Mouse (Mus musculus) forebrain, embryonic 15.5 days (tissue): ENCODE measurements at regions not wholly inside any gene's neighbourhood (a gene's known extent, or its start where the extent isn't known, plus 50 kb on each side); places are given as distances from the start of the nearest gene placed in this dataset.
"Not testable (repeated sequence)": the region's sequence is repeated elsewhere in the genome, so short reads cannot be mapped to it uniquely, and the experiment has no call there.

ENCODE experiments used
- ATAC-seq: fragments of 200-750 bp; cut with Nextera tagmentation; replicated peaks from 2 replicates; pipeline ENCODE4 v1.8.0; 2017; ENCODE audit warnings: mild to moderate bottlenecking, moderate TSS enrichment, moderate library complexity
- H3K27ac ChIP-seq: fragments of 300-500 bp; sonication (generic); replicated peaks from 2 replicates; pipeline ENCODE4 v1.5.1; 2015; ENCODE audit warnings: mild to moderate bottlenecking, inconsistent platforms
- H3K27me3 ChIP-seq: fragments of 300-500 bp; sonication (generic); 2 replicates; pipeline ENCODE4 v1.6.1; 2015; ENCODE audit warnings: inconsistent platforms
- H3K36me3 ChIP-seq: fragments of 300-500 bp; sonication (generic); 2 replicates; pipeline ENCODE4 v1.6.1; 2015; ENCODE audit warnings: mild to moderate bottlenecking, inconsistent platforms
- H3K4me1 ChIP-seq: fragments of 300-500 bp; sonication (generic); 2 replicates; pipeline ENCODE4 v1.6.1; 2015; ENCODE audit warnings: inconsistent platforms
- H3K4me2 ChIP-seq: fragments of 300-500 bp; sonication (generic); replicated peaks from 2 replicates; pipeline ENCODE4 v1.6.1; 2015; ENCODE audit warnings: mild to moderate bottlenecking, inconsistent platforms
- H3K4me3 ChIP-seq: fragments of 300-500 bp; sonication (generic); 2 replicates; pipeline ENCODE4 v1.5.1; 2015; ENCODE audit warnings: mild to moderate bottlenecking, inconsistent platforms
- H3K9ac ChIP-seq: fragments of 300-500 bp; sonication (generic); replicated peaks from 2 replicates; pipeline ENCODE4 v1.6.1; 2015; ENCODE audit warnings: mild to moderate bottlenecking, inconsistent platforms
- H3K9me3 ChIP-seq: fragments of 300-500 bp; sonication (generic); 2 replicates; pipeline ENCODE4 v1.6.1; 2016; ENCODE audit warnings: inconsistent platforms
- WGBS: fragments of 180-500 bp; shearing (Covaris S2); methylation state at CpG from one replicate; pipeline ENCODE4 v1.1.7; 2015; ENCODE audit warnings: mixed read lengths; 5-methylcytosine and 5-hydroxymethylcytosine counted together

- not testable (repeated sequence) for ATAC-seq, H3K9ac ChIP-seq, H3K27me3 ChIP-seq, H3K36me3 ChIP-seq, H3K4me2 ChIP-seq, H3K4me1 ChIP-seq, H3K9me3 ChIP-seq, H3K27ac ChIP-seq, H3K4me3 ChIP-seq
- WGBS: 70% methylated on average over 1 of the region's 1 CpGs
Measured at GRCm38 (mm10) chr17:93067850-93068249, 131.0 kb upstream of the Adcyap1 start.

DNA sequence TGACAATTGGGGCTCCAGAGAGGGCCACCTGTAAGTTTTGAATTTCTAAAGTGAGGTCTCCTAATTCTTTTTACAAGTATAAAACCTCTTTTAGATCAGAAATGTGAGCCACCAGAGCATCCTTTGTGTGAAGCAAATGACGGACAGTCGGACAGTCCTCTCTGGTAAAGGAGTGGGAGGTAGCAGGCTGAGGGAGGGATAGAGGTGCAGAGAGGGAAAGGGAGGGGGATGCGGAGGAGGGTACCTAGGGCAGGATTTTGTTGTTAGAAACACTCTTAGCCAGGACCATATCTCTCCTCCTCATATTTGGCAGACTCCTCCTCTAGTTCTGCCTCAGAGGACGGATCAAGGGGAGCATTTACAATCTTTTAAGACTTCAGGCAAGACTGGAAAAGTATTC, 130.3 kb upstream of the Adcyap1 start:
- no peak overlapping the region for H3K4me2 ChIP-seq
- no peaks in the 10 kb centered on the region for H3K27me3 ChIP-seq
- no peak for ATAC-seq
- H3K9me3 ChIP-seq: no peaks in the 10 kb centered on the region
- 56% methylated on average over 4 of the region's 4 CpGs for whole genome bisulfite sequencing
- H3K36me3 ChIP-seq: no peaks in the 10 kb centered on the region
- no peak overlapping the region for H3K9ac ChIP-seq
- no peak overlapping the region for H3K4me3 ChIP-seq
- no peak overlapping the region for H3K27ac ChIP-seq
- H3K4me1 ChIP-seq: no peaks in the 10 kb centered on the region

GRCm38 (mm10) chr17:93084048-93084447, 114.8 kb upstream of the Adcyap1 start:
- H3K9me3 ChIP-seq: no peaks in the 10 kb centered on the region
- no peak overlapping the region for H3K9ac ChIP-seq
- H3K27me3 ChIP-seq: no peaks in the 10 kb centered on the region
- no peak for ATAC-seq
- H3K4me1 ChIP-seq: no peaks in the 10 kb centered on the region
- no peak overlapping the region for H3K27ac ChIP-seq
- H3K4me2 ChIP-seq: no peak overlapping the region
- WGBS: 57% methylated on average over 1 of the region's 1 CpGs
- no peak overlapping the region for H3K4me3 ChIP-seq
- H3K36me3 ChIP-seq: no peaks in the 10 kb centered on the region

GRCm38 (mm10) chr17:93104516-93104915, 94.3 kb upstream of the Adcyap1 start:
- Histone ChIP-seq H3K4me1 (no peaks in the 10 kb centered on the region), H3K9me3 (no peaks in the 10 kb centered on the region), H3K36me3 (no peaks in the 10 kb centered on the region), H3K4me2 (no peak overlapping the region), H3K27ac (no peak overlapping the region), H3K27me3 (no peaks in the 10 kb centered on the region), H3K9ac (no peak overlapping the region), H3K4me3 (no peak overlapping the region)
- peak; percentile 78 for ATAC-seq

DNA sequence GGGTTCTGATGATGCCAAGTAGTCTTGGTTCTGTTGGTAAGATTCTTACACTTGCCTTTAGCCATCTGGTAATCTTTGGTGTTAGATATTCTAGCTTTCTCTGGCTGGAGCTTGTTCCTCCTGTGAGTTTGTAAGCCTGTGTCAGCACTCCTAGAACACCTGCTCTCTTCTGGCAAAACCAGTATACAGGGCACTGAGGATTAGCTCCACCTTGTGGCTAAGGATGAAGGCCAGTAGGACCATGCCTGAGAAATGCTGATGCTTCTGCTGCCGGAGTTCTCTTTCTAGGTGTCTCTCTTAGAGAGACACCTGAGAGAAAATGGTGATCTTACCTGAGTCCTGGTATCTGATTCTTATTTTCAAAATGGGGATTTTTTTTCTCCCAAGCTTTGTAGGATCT, 58.8 kb upstream of the Adcyap1 start:
- Histone ChIP-seq H3K9me3 (no peaks in the 10 kb centered on the region), H3K27ac (no peak overlapping the region), H3K4me2 (no peak overlapping the region), H3K4me3 (no peak overlapping the region), H3K9ac (no peak overlapping the region), H3K27me3 (no peaks in the 10 kb centered on the region), H3K4me1 (no peaks in the 10 kb centered on the region), H3K36me3 (no peaks in the 10 kb centered on the region)
- 69% methylated on average over 1 of the region's 1 CpGs for WGBS
- no peak for ATAC-seq

GRCm38 (mm10) chr17:93141125-93141524, 57.7 kb upstream of the Adcyap1 start:
- 15% methylated on average over 3 of the region's 3 CpGs for WGBS
- H3K9ac ChIP-seq: no peak overlapping the region
- H3K4me3 ChIP-seq: no peak overlapping the region
- H3K9me3 ChIP-seq: no peaks in the 10 kb centered on the region
- no peaks in the 10 kb centered on the region for H3K27me3 ChIP-seq
- ATAC-seq: peak; percentile 74
- no peaks in the 10 kb centered on the region for H3K36me3 ChIP-seq
- no peak overlapping the region for H3K27ac ChIP-seq
- no peak overlapping the region for H3K4me2 ChIP-seq
- no peaks in the 10 kb centered on the region for H3K4me1 ChIP-seq
